Mouse (Mus musculus): Measurements from ENCODE around the gene Nr2c2. TPM values are rescaled to one million over a fixed set of nuclear protein-coding genes. Genes with fewer than 3 reads are reported as not detected.

The Nr2c2 gene
- polyA plus RNA-seq, 1 experiment = 5.6 TPM

- H3K4me3 ChIP-seq (ENCODE audit: insufficient read depth, poor library complexity, severe bottlenecking) = no peak overlapping the region
- H3K36me3 ChIP-seq (ENCODE audit: control insufficient read depth, insufficient read depth) = no peaks in the 10 kb centered on the region
- peaks cover 22% of the 10 kb centered on the region for H3K27me3 ChIP-seq (ENCODE audit: control insufficient read depth, insufficient read depth, insufficient read length)
- TF ChIP-seq MAX (IDR thresholded peaks at IDR 0.05) = no peak
- TF ChIP-seq MYOG (IDR thresholded peaks at IDR 0.05; ENCODE audit: control insufficient read depth, extremely low read depth, insufficient read length) = no peak
- TF ChIP-seq USF1 (IDR thresholded peaks at IDR 0.05; ENCODE audit: low read depth) = no peak
- no peaks in the 10 kb centered on the region for H3K79me3 ChIP-seq (ENCODE audit: low read depth)
- no peaks in the 10 kb centered on the region for H3K79me2 ChIP-seq (ENCODE audit: control insufficient read depth, insufficient read depth)
- H3ac ChIP-seq (ENCODE audit: control insufficient read depth, insufficient read length, low read depth) = no peak overlapping the region
Observed at GRCm38 (mm10) chr6:92222021-92222420, 130.8 kb downstream of the Nr2c2 start.

Other genes starting within 250 kb of the Nr2c2 start
- gene Ccdc174, start 213.3 kb upstream of the Nr2c2 start, polyA plus RNA-seq (2012; fragmentation: generic; extraction: Trizol) = 5.4 TPM
- gene 4930590J08Rik, start 188.6 kb upstream of the Nr2c2 start, polyA plus RNA-seq (2012; fragmentation: generic; extraction: Trizol) = 0.06 TPM
- not detected for gene Fgd5, start 112.5 kb upstream of the Nr2c2 start, polyA plus RNA-seq (2012; fragmentation: generic; extraction: Trizol)
- gene Mrps25, start 92.6 kb downstream of the Nr2c2 start, polyA plus RNA-seq (2012; fragmentation: generic; extraction: Trizol) = 79.4 TPM
- gene Rbsn, start 123.5 kb downstream of the Nr2c2 start, polyA plus RNA-seq (2012; fragmentation: generic; extraction: Trizol) = 9.4 TPM
- not detected for gene Trh, start 153.3 kb downstream of the Nr2c2 start, polyA plus RNA-seq (2012; fragmentation: generic; extraction: Trizol)

All from C2C12 (cell line).